In genomic region chr14:31472451-31473061, GRCm38 (mm10) we compare ENCODE assay signal across 8 mouse cellular contexts. TPM values are rescaled to one million over a fixed set of nuclear protein-coding genes. Genes with fewer than 3 reads are reported as not detected.
DNase-seq lines count a peak whose midpoint lies in the region; ATAC-seq and TF ChIP-seq lines count a peak whose summit lies in the region.

No protein-coding gene starts in this region.

- DNase-seq in hindbrain, embryonic 14.5 days (ENCODE audit: low spot score) = peak; percentile 88
- DNase-seq in ES-E14 (ENCODE audit: low read depth, low spot score) = peak; percentile 49
- DNase-seq in cerebellum, adult 11-12 months = peak; percentile 23
- DNase-seq in gastrocnemius, adult 8-10 months (ENCODE audit: low spot score in 2 of 2) = peak; percentile 18 to 30
- peak; percentile 52 to 60 for DNase-seq in left cerebral cortex, adult 2 months (ENCODE audit: extremely low spot score in 1 of 2, low spot score in 2 of 2)
- peak; percentile 29 to 75 for DNase-seq in thymus, postnatal 10 days (ENCODE audit: low spot score in 2 of 2)

- no peak overlapping the region for H3K27ac ChIP-seq in hindbrain, embryonic 14.5 days
- H3K27ac ChIP-seq in hindbrain, embryonic 16.5 days (ENCODE audit: low read depth, low read length) = no peak overlapping the region
- H3K27ac ChIP-seq in ES-E14 (ENCODE audit: insufficient read depth, low read depth, low read length, poor library complexity, severe bottlenecking) = no peak overlapping the region
- H3K27ac ChIP-seq in left cerebral cortex, adult 2 months = no peak overlapping the region

- no peak overlapping the region for H3K4me2 ChIP-seq in hindbrain, embryonic 14.5 days (replicated peaks)
- H3K4me2 ChIP-seq in hindbrain, embryonic 16.5 days (ENCODE audit: low read length) = no peak overlapping the region

- no peak for ATAC-seq in hindbrain, embryonic 14.5 days (ENCODE audit: low FRiP score)
- no peak for ATAC-seq in hindbrain, embryonic 16.5 days
- peak; percentile 56; the same call in 1 of the 2 replicates for ATAC-seq in neutrophil, adult 5-6 weeks (ENCODE audit: extremely low read depth, insufficient number of reproducible peaks, low FRiP score, poor library complexity, severe bottlenecking)

- H3K9me3 ChIP-seq in hindbrain, embryonic 14.5 days (ENCODE audit: control insufficient read depth, low read length) = no peaks in the 10 kb centered on the region
- no peaks in the 10 kb centered on the region for H3K9me3 ChIP-seq in hindbrain, embryonic 16.5 days (ENCODE audit: control insufficient read depth, low read length)
- H3K9me3 ChIP-seq in ES-E14 (ENCODE audit: control insufficient read depth, insufficient read depth, low read depth, low read length) = no peaks in the 10 kb centered on the region

- no peak overlapping the region for H3K9ac ChIP-seq in hindbrain, embryonic 14.5 days
- H3K9ac ChIP-seq in hindbrain, embryonic 16.5 days (ENCODE audit: low read depth, low read length) = no peak overlapping the region
- no peak overlapping the region for H3K9ac ChIP-seq in ES-E14 (ENCODE audit: insufficient read depth, low read depth, low read length, poor library complexity, severe bottlenecking)

- 12% methylated on average over 5 of the region's 5 CpGs for WGBS in hindbrain, embryonic 14.5 days
- 12% methylated on average over 5 of the region's 5 CpGs for WGBS in hindbrain, embryonic 16.5 days

- H3K4me1 ChIP-seq in hindbrain, embryonic 14.5 days (replicated peaks; ENCODE audit: control insufficient read depth, insufficient read depth, low read length) = no peaks in the 10 kb centered on the region
- no peaks in the 10 kb centered on the region for H3K4me1 ChIP-seq in hindbrain, embryonic 16.5 days (ENCODE audit: control insufficient read depth, insufficient read depth, low read depth, low read length)
- H3K4me1 ChIP-seq in ES-E14 (ENCODE audit: control insufficient read depth in 2 of 2, insufficient read depth in 2 of 2, low read length in 2 of 2, poor library complexity in 1 of 2) = no peaks in the 10 kb centered on the region

- no peaks in the 10 kb centered on the region for H3K27me3 ChIP-seq in hindbrain, embryonic 14.5 days (ENCODE audit: control insufficient read depth, insufficient read depth, low read length)
- no peaks in the 10 kb centered on the region for H3K27me3 ChIP-seq in hindbrain, embryonic 16.5 days (replicated peaks; ENCODE audit: control insufficient read depth, insufficient read depth, low read length)

- no peak overlapping the region for H3K4me3 ChIP-seq in hindbrain, embryonic 14.5 days (replicated peaks; ENCODE audit: low read length)
- H3K4me3 ChIP-seq in hindbrain, embryonic 16.5 days (ENCODE audit: low read length) = no peak overlapping the region
- H3K4me3 ChIP-seq in ES-E14 (ENCODE audit: insufficient read depth in 1 of 2, low read depth in 1 of 2, low read length in 2 of 2, poor library complexity in 1 of 2, severe bottlenecking in 1 of 2) = no peak overlapping the region
- H3K4me3 ChIP-seq in left cerebral cortex, adult 2 months = no peak overlapping the region

- H3K36me3 ChIP-seq in hindbrain, embryonic 14.5 days (replicated peaks; ENCODE audit: control insufficient read depth, insufficient read depth) = peaks cover 11% of the 10 kb centered on the region; the same call in 1 of the 2 replicates
- H3K36me3 ChIP-seq in hindbrain, embryonic 16.5 days (ENCODE audit: control insufficient read depth, insufficient read depth, low read length) = no peaks in the 10 kb centered on the region
- H3K36me3 ChIP-seq in ES-E14 (ENCODE audit: control insufficient read depth, insufficient read depth, low read length, poor library complexity, severe bottlenecking) = no peaks in the 10 kb centered on the region

- intact Hi-C loops in left cerebral cortex, adult 2 months (cut with DNase I) = loop anchor here (1.0 to 5.0 kb wide), 4 partner anchors 35 to 200 kb away; partner anchors contain the start of gene Sh3bp5

- in situ Hi-C loops in ES-E14 (cut with MboI; ENCODE audit: low sequenced_read_pairs in 2 of 2, unreplicated experiment in 2 of 2) = no loop called here

- peak; percentile 85 for TF ChIP-seq CTCF in left cerebral cortex, adult 2 months (IDR thresholded peaks at IDR 0.05)

TF ChIP-seq in ES-E14, 5 proteins besides CTCF, POLR2A, EP300 and RAD21:
- TF ChIP-seq CHD2 (IDR thresholded peaks at IDR 0.05; ENCODE audit: low read depth, low read length) = no peak
- peak; percentile 22; the same call in 1 of the 2 replicates for TF ChIP-seq MAFK (IDR thresholded peaks at IDR 0.05; ENCODE audit: insufficient read depth, low read depth, low read length)
- no peak for TF ChIP-seq HCFC1 (IDR thresholded peaks at IDR 0.05; ENCODE audit: borderline replicate concordance, insufficient read depth, low read length)
- TF ChIP-seq ZNF384 (IDR thresholded peaks at IDR 0.05; ENCODE audit: low read depth, low read length) = peak; percentile 100
- peak; percentile 34 for TF ChIP-seq ZC3H11A (IDR thresholded peaks at IDR 0.05; ENCODE audit: borderline replicate concordance, low read depth, low read length)

RNA-seq across cellular contexts. Expression of gene Eaf1, which starts 21.6 kb away (rescaled TPM):
- polyA plus RNA-seq in hindbrain, embryonic 14.5 days (2014; fragmentation: Nextera tagmentation; extraction: Ambion mirVana) = 9.3 and 10.0 TPM in 2 replicates
- polyA plus RNA-seq in hindbrain, embryonic 16.5 days (2015; fragmentation: Nextera tagmentation; extraction: Ambion mirVana) = 7.4 and 7.9 TPM in 2 replicates
- 48.9 and 58.0 TPM in 2 replicates for total RNA-seq in ES-E14 (2012; rRNA removed)
- total RNA-seq in gastrocnemius, adult 8-10 months (2022) = 10 to 100 TPM in 2 of 4 experiments, 1 to 10 TPM in 2; 8.5 to 13.8 (median 9.7) TPM
- 10 to 100 TPM; 12.7 to 15.1 TPM for total RNA-seq in left cerebral cortex, adult 2 months (2021)
- total RNA-seq in neutrophil, adult 5-6 weeks (2017) = 24.8 and 29.2 TPM in 2 replicates

RNA-seq across cellular contexts. Expression of gene Mettl6, which starts 22.3 kb away (rescaled TPM):
- polyA plus RNA-seq in hindbrain, embryonic 14.5 days (2014; fragmentation: Nextera tagmentation; extraction: Ambion mirVana) = 41.7 and 45.0 TPM in 2 replicates
- polyA plus RNA-seq in hindbrain, embryonic 16.5 days (2015; fragmentation: Nextera tagmentation; extraction: Ambion mirVana) = 36.9 and 38.5 TPM in 2 replicates
- 34.4 and 37.0 TPM in 2 replicates for total RNA-seq in ES-E14 (2012; rRNA removed)
- total RNA-seq in gastrocnemius, adult 8-10 months (2022) = 10 to 100 TPM in 1 of 4 experiments, 1 to 10 TPM in 3; 5.6 to 10.3 (median 7.0) TPM
- 10 to 100 TPM; 32.7 to 35.6 TPM for total RNA-seq in left cerebral cortex, adult 2 months (2021)
- 40.3 and 49.4 TPM in 2 replicates for total RNA-seq in neutrophil, adult 5-6 weeks (2017)

RNA-seq across cellular contexts. Expression of gene Sh3bp5, which starts 36.7 kb away (rescaled TPM):
- polyA plus RNA-seq in hindbrain, embryonic 14.5 days (2014; fragmentation: Nextera tagmentation; extraction: Ambion mirVana) = 86.9 and 93.7 TPM in 2 replicates
- 152 and 155 TPM in 2 replicates for polyA plus RNA-seq in hindbrain, embryonic 16.5 days (2015; fragmentation: Nextera tagmentation; extraction: Ambion mirVana)
- 2.7 and 4.6 TPM in 2 replicates for total RNA-seq in ES-E14 (2012; rRNA removed)
- 10 to 100 TPM; 38.1 to 56.9 (median 50.0) TPM for total RNA-seq in gastrocnemius, adult 8-10 months (2022)
- total RNA-seq in left cerebral cortex, adult 2 months (2021) = 10 to 100 TPM; 63.5 to 65.4 TPM
- 110 and 118 TPM in 2 replicates for total RNA-seq in neutrophil, adult 5-6 weeks (2017)

Comparison
In these comparisons a context has a peak if more than half of its experiments do, and no peak if none do; other contexts are left out.
1. DNase-seq: peak in every context shown above with its lines; median percentile 88 in hindbrain, embryonic 14.5 days; 56 in left cerebral cortex, adult 2 months; 52 in thymus, postnatal 10 days; 49 in ES-E14; 24 in gastrocnemius, adult 8-10 months; 23 in cerebellum, adult 11-12 months.